Mouse (Mus musculus): ENCODE data around the gene Golph3l. TPM values are rescaled to one million over a fixed set of nuclear protein-coding genes. Genes with fewer than 3 reads are reported as not detected.
A peak's percentile ranks its signal among the peaks of the same experiment; 100 is the strongest.
"Not testable (repeated sequence)": the region's sequence is repeated elsewhere in the genome, so short reads cannot be mapped to it uniquely, and the experiment has no call there.

Gene Golph3l
- total and polyA plus RNA-seq, 2 experiments from 2014 or later, result 15.2 to 18.0 TPM

GRCm38 (mm10) chr3:95613996-95614395 is 25.3 kb downstream of the Golph3l start:
- no peak overlapping the region for H3K4me3 ChIP-seq (ENCODE audit: low read depth, low read length)
- no peak overlapping the region for H3K27ac ChIP-seq (ENCODE audit: low read depth)
- H3K4me1 ChIP-seq (ENCODE audit: control insufficient read depth, insufficient read depth), result no peaks in the 10 kb centered on the region
- WGBS, result 85% methylated on average over 1 of the region's 1 CpGs
- no peaks in the 10 kb centered on the region for H3K9me3 ChIP-seq (replicated peaks; ENCODE audit: control insufficient read depth, low read length)
- ATAC-seq (ENCODE audit: insufficient read depth, low read depth) (no peak), DNase-seq (ENCODE audit: low spot score) (no peak)
- H3K4me2 ChIP-seq (ENCODE audit: low read depth, low read length), result no peak overlapping the region
- TF ChIP-seq EP300 (IDR thresholded peaks at IDR 0.05; ENCODE audit: low read depth), result no peak
- peaks cover 51% of the 10 kb centered on the region for H3K36me3 ChIP-seq (replicated peaks; ENCODE audit: control insufficient read depth, insufficient read depth, low read length)
- H3K27me3 ChIP-seq (ENCODE audit: control insufficient read depth, insufficient read depth, low read length), result no peaks in the 10 kb centered on the region
- H3K9ac ChIP-seq (replicated peaks; ENCODE audit: low read depth, low read length), result no peak overlapping the region

DNA sequence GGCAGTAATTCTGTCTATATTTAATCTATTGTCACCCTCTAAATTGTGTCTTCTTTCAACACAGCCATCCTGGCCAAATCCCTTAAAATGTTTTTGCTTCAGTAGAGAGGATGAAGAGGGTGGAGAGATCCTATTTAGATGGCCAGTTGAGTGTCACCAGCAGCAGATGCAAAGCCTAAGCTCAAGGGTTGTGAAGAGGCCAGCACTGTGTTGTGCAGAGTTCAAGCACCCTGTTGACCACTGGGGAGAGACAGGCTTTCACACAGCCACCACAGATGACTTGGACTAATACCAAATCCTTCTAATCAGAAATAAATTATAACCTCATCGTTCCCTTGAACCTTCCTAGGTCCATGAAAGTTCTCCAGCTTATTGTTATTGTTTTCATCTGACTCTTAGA is 29.8 kb downstream of the Golph3l start:
- 63% methylated on average over 1 of the region's 1 CpGs for WGBS
- ATAC-seq (ENCODE audit: insufficient read depth, low read depth), result no peak
- H3K9me3 ChIP-seq (replicated peaks; ENCODE audit: control insufficient read depth, low read length), result no peaks in the 10 kb centered on the region
- DNase-seq (ENCODE audit: low spot score), result no peak
- H3K27me3 ChIP-seq (ENCODE audit: control insufficient read depth, insufficient read depth, low read length), result no peaks in the 10 kb centered on the region
- no peak overlapping the region for H3K4me2 ChIP-seq (ENCODE audit: low read depth, low read length)
- H3K27ac ChIP-seq (ENCODE audit: low read depth), result no peak overlapping the region
- peaks cover 45% of the 10 kb centered on the region for H3K36me3 ChIP-seq (replicated peaks; ENCODE audit: control insufficient read depth, insufficient read depth, low read length)
- no peak overlapping the region for H3K4me3 ChIP-seq (ENCODE audit: low read depth, low read length)
- no peak overlapping the region for H3K9ac ChIP-seq (replicated peaks; ENCODE audit: low read depth, low read length)
- no peak for TF ChIP-seq CTCF (IDR thresholded peaks at IDR 0.05; ENCODE audit: low read depth)
- TF ChIP-seq EP300 (IDR thresholded peaks at IDR 0.05; ENCODE audit: low read depth), result no peak
- H3K4me1 ChIP-seq (ENCODE audit: control insufficient read depth, insufficient read depth), result no peaks in the 10 kb centered on the region

DNA sequence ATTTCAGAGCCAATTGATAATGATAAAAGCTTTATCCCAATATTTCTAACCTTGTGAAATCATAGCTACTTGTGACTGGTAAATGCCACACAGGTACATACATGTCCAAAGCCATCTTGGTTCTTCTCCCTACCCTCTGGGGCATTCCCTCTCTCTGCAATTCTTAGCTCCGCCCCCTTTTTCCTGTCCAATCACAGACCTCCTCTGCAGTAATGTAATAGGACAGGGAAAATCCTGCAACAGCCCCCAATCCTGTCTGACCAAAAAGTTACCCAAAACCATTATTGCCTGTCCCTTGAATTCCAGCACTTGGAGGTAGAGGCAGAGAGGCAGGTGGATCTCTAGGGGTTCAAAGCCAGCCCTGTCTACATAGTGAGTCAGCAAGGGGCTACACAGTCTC is 32.5 kb downstream of the Golph3l start:
- H3K4me3 ChIP-seq (ENCODE audit: low read depth, low read length), result no peak overlapping the region
- no peak overlapping the region for H3K27ac ChIP-seq (ENCODE audit: low read depth)
- no peaks in the 10 kb centered on the region for H3K9me3 ChIP-seq (replicated peaks; ENCODE audit: control insufficient read depth, low read length)
- no peak for DNase-seq (ENCODE audit: low spot score)
- H3K9ac ChIP-seq (replicated peaks; ENCODE audit: low read depth, low read length), result no peak overlapping the region
- no peak overlapping the region for H3K4me2 ChIP-seq (ENCODE audit: low read depth, low read length)
- H3K4me1 ChIP-seq (ENCODE audit: control insufficient read depth, insufficient read depth), result peaks cover 9% of the 10 kb centered on the region
- no peaks in the 10 kb centered on the region for H3K27me3 ChIP-seq (ENCODE audit: control insufficient read depth, insufficient read depth, low read length)
- TF ChIP-seq EP300 (IDR thresholded peaks at IDR 0.05; ENCODE audit: low read depth), result no peak
- TF ChIP-seq CTCF (IDR thresholded peaks at IDR 0.05; ENCODE audit: low read depth), result no peak
- whole genome bisulfite sequencing, result 71% methylated on average over 1 of the region's 1 CpGs
- ATAC-seq (ENCODE audit: insufficient read depth, low read depth), result no peak
- H3K36me3 ChIP-seq (replicated peaks; ENCODE audit: control insufficient read depth, insufficient read depth, low read length), result peaks cover 36% of the 10 kb centered on the region

GRCm38 (mm10) chr3:95622421-95622820 is 33.7 kb downstream of the Golph3l start:
- not testable (repeated sequence) for H3K4me1 ChIP-seq (ENCODE audit: control insufficient read depth, insufficient read depth); H3K27me3 ChIP-seq (ENCODE audit: control insufficient read depth, insufficient read depth, low read length); H3K9ac ChIP-seq (replicated peaks; ENCODE audit: low read depth, low read length); H3K4me2 ChIP-seq (ENCODE audit: low read depth, low read length); H3K9me3 ChIP-seq (replicated peaks; ENCODE audit: control insufficient read depth, low read length); H3K4me3 ChIP-seq (ENCODE audit: low read depth, low read length); H3K27ac ChIP-seq (ENCODE audit: low read depth); ATAC-seq (ENCODE audit: insufficient read depth, low read depth); DNase-seq (ENCODE audit: low spot score)
- WGBS, result 91% methylated on average over 20 of the region's 20 CpGs
- H3K36me3 ChIP-seq (replicated peaks; ENCODE audit: control insufficient read depth, insufficient read depth, low read length), result peaks cover 35% of the 10 kb centered on the region

GRCm38 (mm10) chr3:95623551-95623950 is 34.8 kb downstream of the Golph3l start:
- H3K9ac ChIP-seq (replicated peaks; ENCODE audit: low read depth, low read length), result no peak overlapping the region
- ATAC-seq (ENCODE audit: insufficient read depth, low read depth), result no peak
- H3K4me3 ChIP-seq (ENCODE audit: low read depth, low read length), result no peak overlapping the region
- peaks cover 35% of the 10 kb centered on the region for H3K36me3 ChIP-seq (replicated peaks; ENCODE audit: control insufficient read depth, insufficient read depth, low read length)
- no peaks in the 10 kb centered on the region for H3K9me3 ChIP-seq (replicated peaks; ENCODE audit: control insufficient read depth, low read length)
- H3K4me2 ChIP-seq (ENCODE audit: low read depth, low read length), result no peak overlapping the region
- no peak for DNase-seq (ENCODE audit: low spot score)
- TF ChIP-seq EP300 (IDR thresholded peaks at IDR 0.05; ENCODE audit: low read depth) (no peak), CTCF (IDR thresholded peaks at IDR 0.05; ENCODE audit: low read depth) (no peak)
- no peaks in the 10 kb centered on the region for H3K27me3 ChIP-seq (ENCODE audit: control insufficient read depth, insufficient read depth, low read length)
- WGBS, result 76% methylated on average over 2 of the region's 2 CpGs
- no peak overlapping the region for H3K27ac ChIP-seq (ENCODE audit: low read depth)
- peaks cover 10% of the 10 kb centered on the region for H3K4me1 ChIP-seq (ENCODE audit: control insufficient read depth, insufficient read depth)

- WGBS, result 75% methylated on average over 5 of the region's 5 CpGs
- peaks cover 37% of the 10 kb centered on the region for H3K36me3 ChIP-seq (replicated peaks; ENCODE audit: control insufficient read depth, insufficient read depth, low read length)
- H3K27ac ChIP-seq (ENCODE audit: low read depth), result peak overlapping the region; percentile 75
- peak overlapping the region; percentile 78 for H3K4me3 ChIP-seq (ENCODE audit: low read depth, low read length)
- H3K9ac ChIP-seq (replicated peaks; ENCODE audit: low read depth, low read length); H3K4me1 ChIP-seq (ENCODE audit: control insufficient read depth, insufficient read depth); ATAC-seq (ENCODE audit: insufficient read depth, low read depth); H3K27me3 ChIP-seq (ENCODE audit: control insufficient read depth, insufficient read depth, low read length); H3K9me3 ChIP-seq (replicated peaks; ENCODE audit: control insufficient read depth, low read length); DNase-seq (ENCODE audit: low spot score): not testable (repeated sequence)
- H3K4me2 ChIP-seq (ENCODE audit: low read depth, low read length), result peak overlapping the region; percentile 60
These were observed 35.3 kb downstream of the Golph3l start for GRCm38 (mm10) chr3:95623991-95624515.

All from heart, postnatal 0 days (tissue).